ENCODE assay signal across 14 mouse cellular contexts in genomic region chr17:88284477-88284876, GRCm38 (mm10).
DNase-seq lines count a peak whose midpoint lies in the region; ATAC-seq lines count a peak whose summit lies in the region.
"Had no signal": no experiment of that assay in that cellular context is flagged by ENCODE, and none has a peak within 500 bp of the region (broad histone marks: within the 10 kb centered on the region; RNA-seq: fewer than 3 reads in every experiment).

No protein-coding gene starts in this region.

- peak; percentile 84 for ATAC-seq in granulocyte monocyte progenitor cell, adult 5-6 weeks (replicated peaks; ENCODE audit: poor library complexity, severe bottlenecking)
- ATAC-seq in neutrophil, adult 5-6 weeks (ENCODE audit: extremely low read depth, insufficient number of reproducible peaks, low FRiP score, poor library complexity, severe bottlenecking), result peak; percentile 39; the same call in 1 of the 2 replicates
- ATAC-seq: forebrain, embryonic 15.5 days had no signal

- peak; percentile 79 for DNase-seq in heart, adult 11 months
- DNase-seq in heart, postnatal 4 days, result no peak
- DNase-seq in A20 (ENCODE audit: low read depth, low spot score), result peak; percentile 57
- DNase-seq in adrenal gland, adult 2 months, result no peak
- no peak for DNase-seq in layer of hippocampus, postnatal 36 days
- DNase-seq: adrenal gland, adult 8-10 months; adrenal gland, postnatal 36 days; cerebellum, adult 2 months; cerebellum, postnatal 10 days; embryo, embryonic 11 days; gastrocnemius, postnatal 10 days had no signal

Comparison
In these comparisons a context has a peak if more than half of its experiments do, and no peak if none do; other contexts are left out.
1. DNase-seq: peak in heart, adult 11 months (single experiment) and A20 (single experiment); none in heart, postnatal 4 days (single experiment), adrenal gland, adult 2 months (single experiment) and layer of hippocampus, postnatal 36 days (0 of 2).